Mouse (Mus musculus) cerebellum, adult (tissue): ENCODE results near the gene Abca7.

Experiments
- ATAC-seq: cut with Nextera tagmentation; 2 replicates; pipeline ENCODE4 v1.9.2; 2017; ENCODE audit warnings: mild to moderate bottlenecking, moderate library complexity, mixed read lengths; ENCODE audit not compliant: insufficient number of reproducible peaks, low FRiP score, low TSS enrichment

Abca7 gene

DNA sequence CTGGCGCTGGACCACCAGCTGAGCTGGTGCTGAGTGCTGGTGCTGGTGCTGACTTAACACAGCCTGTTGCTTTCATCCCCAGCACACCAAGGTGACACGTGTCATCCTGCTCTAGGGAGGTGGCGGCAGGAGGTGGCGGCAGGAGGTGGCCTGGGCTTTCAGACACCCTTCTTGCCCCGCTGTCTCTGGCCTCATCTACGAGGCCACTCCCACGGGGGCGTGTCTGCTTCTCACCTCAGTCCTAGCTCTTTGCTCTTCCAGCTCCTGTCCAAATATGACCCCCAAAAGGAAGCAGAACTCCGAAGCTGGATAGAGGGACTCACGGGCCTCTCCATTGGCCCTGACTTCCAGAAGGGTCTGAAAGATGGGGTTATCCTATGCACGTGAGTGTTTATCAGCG is 5.2 kb upstream of the Abca7 start:
- ATAC-seq = no peak

DNA sequence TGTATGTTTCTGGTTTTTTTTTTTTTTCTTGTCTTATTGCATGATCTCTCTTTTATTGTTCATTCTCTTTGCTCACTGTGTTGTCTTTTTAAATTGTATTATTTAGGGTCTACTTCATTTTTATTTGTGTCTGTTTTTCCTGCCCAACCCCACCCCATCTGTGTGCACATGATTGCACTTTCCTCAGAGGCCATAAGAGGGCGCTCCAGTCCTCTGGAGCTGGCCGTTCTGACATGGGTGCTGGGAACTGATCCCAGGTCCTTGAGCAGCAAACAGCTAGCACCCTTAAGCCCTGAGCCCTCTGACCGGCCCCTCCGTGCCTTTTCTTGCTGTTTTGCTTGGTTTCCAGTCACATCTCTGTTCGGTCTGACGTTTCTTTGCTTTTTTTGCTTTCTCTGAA is 4.7 kb upstream of the Abca7 start:
- no peak for ATAC-seq

DNA sequence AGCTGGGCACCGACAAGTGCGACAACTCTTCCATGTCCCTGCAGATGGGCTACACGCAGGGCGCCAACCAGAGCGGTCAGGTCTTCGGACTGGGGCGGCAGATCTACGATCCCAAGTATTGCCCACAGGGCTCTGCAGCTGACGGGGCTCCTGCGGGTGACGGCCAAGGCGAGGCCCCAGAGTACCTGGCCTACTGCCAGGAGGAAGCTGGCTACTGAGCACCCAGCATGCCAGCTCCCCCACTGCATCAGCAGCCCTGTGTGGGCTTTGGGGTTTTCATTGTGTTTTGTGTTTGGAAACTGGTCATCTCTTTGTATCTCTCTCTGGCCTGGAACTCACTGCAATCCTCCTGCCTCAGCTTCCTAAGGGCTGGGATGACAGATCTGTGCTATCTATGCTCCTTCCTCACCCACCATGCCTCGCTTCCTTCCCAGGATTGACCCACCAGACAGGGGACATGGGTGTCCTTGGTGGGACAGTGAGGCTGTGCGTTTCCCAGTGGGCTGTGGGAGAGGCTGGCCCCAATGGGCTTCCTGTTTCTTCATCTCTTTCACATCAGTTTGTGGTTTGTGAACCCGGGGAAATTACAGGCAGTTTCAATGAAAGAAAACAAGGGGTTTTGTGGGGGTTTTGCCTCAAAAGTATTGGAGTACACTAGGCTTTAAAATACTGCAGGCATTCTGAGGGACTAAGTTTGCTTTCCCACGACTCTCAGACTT is 1.7 kb upstream of the Abca7 start:
- no peak for ATAC-seq

DNA sequence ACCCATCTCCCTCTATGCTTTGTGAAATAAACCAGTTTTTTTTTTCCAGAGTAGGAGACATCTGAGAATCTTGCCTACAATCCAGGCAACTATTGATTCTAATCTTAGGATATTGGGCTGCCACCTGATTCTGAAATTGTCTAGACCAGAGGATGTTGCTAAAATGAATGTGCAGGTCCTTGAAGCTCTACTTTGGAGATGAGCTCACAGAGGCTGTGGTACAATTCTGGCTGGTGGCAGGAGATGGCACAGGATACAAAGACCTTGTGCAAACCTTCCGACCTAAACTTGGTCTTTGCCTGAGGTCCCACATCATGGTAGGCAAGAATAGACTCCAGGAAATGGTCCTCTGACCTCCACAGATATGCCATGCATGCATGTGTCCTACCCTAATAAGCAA is 658 bp upstream of the Abca7 start:
- no peak for ATAC-seq

DNA sequence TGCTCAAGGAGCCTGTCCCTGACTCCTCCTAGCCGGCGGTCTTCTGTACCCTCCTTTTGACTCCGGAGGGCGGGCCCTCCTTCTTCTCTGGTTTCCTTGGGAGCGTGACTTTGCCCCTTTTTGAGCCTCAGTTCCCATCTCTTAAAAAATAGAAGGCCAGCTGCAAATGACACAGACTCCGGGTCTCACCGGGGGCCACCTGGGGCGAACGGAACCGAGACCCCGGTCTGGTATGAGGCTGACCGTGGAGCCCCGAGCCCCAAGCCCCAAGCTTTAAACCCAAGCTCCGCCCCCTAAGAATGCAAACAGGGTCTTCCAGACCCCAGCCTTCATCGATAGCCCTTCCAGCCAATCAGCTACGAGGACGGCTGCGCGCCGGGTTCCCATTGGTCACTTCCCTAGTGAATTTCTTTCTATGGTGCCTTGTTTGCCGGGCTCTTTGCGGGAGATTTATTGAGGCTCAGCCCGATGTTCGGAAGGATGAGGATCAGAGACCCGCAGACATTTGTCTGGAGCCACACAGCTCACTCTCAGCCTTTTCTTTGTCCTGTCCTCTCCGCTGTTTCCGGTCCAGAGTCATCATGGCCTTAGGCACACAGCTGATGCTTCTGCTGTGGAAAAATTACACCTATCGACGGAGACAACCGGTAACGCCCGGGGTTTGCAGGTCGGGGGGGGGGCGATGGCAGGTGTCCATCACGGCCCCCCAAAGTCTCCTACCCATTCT is 903 bp downstream of the Abca7 start:
- ATAC-seq = peak; percentile 63; the same call in 1 of the 2 replicates

DNA sequence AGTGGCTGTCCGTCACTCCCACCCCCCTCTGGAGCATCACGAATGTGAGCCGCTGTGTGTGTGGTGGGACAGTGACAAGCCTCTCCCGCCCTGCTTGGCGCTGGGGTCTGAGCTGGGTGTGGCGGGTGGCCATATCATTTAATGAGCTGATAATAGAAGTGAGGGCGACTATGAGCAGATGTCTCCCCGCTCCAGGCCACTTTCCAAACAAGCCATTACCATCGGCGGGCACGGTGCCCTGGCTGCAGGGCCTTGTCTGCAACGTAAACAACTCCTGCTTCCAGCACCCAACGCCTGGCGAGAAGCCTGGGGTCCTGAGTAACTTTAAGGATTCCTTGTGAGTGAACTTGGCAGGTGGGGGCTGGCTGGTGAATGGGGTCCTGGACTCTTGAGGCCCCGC is 1.5 kb downstream of the Abca7 start:
- no peak for ATAC-seq

DNA sequence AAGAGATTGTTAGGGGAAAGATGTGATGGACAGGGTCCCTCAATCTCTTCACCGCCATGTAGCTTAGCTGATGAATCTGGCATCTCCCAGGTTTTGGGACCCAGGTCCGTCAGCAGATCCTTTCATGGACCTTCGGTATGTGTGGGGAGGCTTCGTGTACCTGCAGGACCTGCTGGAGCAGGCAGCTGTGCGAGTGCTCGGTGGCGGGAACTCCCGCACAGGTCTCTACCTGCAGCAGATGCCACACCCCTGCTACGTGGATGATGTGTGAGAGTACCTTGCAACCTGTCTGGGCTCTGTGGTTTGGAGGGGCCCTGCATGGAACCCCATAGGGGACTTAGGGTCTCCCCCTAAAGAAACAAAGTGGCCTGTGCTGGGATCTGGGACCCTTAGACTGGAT is 5.7 kb downstream of the Abca7 start:
- ATAC-seq = no peak

DNA sequence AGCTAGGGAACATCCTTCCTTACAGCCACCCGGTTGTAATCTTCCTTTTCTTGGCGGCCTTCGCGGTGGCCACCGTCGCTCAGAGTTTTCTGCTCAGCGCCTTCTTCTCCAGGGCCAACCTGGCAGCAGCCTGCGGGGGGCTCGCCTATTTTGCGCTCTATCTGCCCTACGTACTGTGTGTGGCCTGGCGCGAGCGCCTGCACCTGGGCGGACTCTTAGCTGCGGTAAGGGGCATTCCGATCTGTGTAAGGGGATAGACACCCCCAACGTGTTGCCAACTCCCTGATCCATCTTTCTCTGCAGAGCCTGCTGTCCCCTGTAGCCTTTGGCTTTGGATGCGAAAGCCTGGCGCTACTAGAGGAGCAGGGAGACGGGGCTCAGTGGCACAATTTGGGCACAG is 6.5 kb downstream of the Abca7 start:
- no peak for ATAC-seq

DNA sequence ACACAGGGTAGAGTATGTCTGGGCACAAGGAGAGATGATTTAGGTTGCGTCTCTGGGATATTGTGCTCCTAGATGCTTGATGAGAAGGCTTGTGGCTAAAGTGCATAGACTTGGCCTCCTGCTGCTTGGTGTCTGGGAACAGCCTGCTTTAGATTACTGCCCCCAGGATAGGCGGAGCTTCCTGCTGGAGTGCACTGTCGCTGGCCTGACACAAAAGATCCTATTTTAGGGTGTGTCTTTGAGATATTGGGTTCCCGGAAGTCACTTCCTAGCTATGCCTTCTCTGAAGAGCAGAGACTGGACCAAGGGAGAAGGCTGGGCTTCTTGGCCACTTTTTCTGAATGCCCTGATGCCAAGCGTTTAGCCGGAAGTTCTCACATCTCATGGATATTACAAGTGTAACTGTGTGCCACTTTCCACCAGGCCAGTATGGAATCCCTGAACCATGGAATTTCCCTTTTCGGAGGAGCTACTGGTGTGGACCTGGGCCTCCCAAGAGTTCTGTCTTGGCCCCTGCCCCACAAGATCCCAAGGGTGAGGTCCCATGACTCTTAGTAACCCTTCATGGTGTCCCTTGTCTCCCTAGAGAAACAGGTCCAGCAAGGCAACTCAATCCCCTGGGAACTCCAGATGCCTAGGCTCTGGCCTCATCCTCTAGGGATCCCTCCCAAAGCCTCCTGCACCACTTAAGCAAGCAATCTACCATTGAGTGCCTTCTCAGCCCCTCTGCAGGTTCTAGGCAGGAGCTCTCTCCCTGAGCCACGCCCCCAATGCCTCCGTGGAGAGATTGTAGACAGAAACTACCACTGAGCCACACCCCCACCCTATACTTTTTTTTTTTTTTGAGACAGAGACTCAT is 7.3 kb downstream of the Abca7 start:
- no peak for ATAC-seq

DNA sequence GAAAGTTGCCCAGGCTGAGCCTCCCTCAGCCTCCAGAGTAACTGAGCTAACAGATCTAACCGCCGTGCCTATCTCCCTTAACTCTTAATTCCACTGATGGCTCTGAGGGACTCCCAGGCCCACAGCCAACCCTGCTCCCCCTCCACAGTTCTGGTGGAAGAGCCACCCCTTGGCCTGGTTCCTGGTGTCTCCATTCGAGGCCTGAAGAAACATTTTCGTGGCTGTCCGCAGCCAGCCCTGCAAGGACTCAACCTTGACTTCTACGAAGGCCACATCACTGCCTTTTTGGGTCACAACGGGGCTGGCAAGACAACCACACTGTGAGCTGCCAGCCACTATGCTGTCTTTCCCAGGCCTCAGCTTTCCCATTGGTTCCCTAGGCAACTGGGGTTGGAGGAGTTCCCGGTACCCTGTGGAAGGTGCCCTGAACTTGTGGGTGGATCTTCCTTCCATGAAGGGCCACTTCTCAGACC is 8.0 kb downstream of the Abca7 start:
- no peak for ATAC-seq

DNA sequence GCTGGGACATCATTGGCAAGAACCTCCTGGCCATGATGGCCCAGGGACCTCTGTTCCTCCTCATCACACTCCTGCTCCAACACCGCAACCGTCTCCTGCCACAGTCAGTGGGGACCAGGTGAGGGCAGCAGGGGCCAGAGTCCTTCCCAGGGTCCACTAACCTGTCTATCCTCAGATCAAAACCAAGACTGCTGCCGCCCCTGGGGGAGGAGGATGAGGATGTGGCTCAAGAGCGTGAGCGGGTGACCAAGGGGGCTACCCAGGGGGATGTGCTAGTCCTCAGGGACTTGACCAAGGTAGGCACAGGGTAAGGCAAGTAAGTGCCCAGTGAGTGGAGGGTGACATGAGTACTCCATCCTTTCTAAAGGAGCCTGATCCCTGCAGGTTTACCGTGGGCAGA is 15.4 kb downstream of the Abca7 start:
- ATAC-seq = no peak

DNA sequence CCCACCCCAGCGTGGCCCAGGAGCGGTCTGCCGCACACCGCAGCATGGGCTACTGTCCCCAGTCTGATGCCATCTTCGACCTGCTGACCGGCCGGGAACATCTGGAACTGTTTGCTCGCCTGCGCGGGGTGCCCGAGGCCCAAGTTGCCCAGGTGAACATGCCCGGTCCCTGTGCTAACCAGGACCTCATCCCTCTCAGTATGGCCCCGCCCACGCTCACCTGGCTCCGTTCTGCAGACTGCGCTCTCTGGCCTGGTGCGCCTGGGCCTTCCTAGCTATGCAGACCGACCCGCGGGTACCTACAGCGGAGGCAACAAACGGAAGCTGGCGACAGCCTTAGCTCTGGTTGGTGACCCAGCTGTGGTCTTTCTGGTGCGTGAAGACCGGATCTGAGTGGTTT is 17.3 kb downstream of the Abca7 start:
- no peak for ATAC-seq

DNA sequence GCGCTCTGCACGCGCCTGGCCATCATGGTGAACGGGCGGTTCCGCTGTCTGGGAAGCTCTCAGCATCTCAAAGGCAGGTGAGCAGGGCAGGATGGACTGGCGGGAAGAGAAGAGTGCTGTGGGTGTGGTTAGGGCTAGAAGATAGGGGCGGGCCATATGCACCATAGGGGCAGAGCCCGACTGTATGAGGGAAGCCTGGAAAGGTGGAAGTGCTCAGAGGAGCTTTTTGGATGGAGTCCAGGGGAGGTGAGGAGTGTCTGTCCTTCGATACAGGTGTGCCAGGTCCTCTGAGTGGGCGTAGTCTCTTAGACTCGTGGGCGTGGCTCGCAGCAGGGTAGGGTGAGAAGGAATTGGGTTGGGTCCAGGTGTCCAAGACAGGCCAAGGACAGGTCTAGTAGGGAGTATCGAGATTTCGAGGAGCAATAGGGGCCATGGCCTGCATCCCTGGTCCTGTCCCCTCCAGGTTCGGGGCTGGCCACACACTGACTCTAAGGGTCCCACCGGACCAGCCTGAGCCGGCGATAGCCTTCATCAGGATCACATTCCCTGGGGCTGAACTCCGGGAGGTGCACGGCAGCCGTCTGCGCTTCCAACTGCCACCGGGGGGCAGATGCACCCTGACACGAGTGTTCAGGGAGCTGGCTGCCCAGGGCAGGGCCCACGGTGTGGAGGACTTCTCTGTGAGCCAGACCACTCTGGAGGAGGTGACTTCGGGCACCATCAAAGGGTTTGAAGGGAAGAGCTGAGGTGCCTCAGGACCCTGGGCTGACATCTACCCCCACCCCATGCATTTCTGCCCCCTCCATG is 18.4 kb downstream of the Abca7 start:
- ATAC-seq = no peak

DNA sequence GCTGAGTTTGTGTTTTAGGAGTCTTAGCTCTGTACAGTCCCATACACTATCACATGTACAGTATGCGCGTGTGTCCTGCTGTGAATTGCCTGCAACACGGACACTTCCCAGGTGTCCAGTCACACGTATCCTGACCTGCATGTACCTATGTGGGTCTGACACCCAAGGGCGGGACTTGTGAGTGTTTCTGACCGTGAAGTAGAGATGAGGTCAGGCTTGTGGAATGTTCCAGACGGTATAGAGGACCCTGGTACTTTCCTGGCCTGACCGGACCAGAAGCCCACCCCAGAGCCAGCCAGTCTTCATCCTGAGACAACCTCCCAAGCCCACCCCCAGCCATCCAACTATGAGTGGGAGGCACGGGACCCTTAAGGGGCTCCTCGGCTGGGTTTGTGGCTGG is 19.3 kb downstream of the Abca7 start:
- ATAC-seq = no peak

DNA sequence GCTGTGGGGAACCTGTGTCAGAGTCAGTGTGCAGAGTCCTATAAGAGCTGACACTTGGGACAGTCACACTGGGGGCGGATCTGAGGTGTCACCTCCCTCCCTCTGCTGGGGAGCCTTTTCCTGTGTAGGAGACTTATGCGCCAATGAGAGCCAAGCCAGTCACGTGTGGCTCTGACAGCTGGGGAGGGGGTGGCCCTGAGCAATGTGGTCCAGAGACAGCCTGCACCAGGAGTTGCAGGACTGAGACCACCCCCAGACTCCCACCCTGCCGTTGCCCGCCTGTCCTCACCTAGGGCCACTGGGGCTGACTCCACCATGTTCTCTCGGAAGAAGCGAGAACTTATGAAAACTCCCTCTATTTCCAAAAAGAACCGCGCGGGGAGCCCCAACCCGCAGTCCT is 20.2 kb downstream of the Abca7 start, which contains the start of gene Arhgap45:
TSS of gene Arhgap45 (plus strand) at position 143 of the 400 bp plus-strand sequence.
- ATAC-seq = no peak

DNA sequence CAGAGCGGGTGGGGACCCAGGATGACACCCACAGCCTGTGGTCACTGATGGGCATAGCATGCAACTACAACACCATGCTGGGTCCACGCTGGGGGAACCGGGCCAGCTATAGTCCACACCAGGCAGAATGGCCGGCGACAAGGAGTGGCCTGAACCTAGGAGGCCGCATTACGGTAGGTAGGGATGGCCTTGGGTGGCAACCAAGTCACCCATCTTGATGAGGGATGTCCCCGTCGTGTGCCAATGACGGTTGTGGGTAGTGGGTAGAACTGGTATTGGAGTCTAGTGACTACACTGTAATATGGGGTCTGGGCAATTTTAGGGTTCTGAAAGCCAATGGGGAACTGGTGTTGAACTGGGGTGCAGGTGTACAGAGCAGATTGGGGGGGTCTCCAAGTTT is 20.6 kb downstream of the Abca7 start:
- no peak for ATAC-seq

DNA sequence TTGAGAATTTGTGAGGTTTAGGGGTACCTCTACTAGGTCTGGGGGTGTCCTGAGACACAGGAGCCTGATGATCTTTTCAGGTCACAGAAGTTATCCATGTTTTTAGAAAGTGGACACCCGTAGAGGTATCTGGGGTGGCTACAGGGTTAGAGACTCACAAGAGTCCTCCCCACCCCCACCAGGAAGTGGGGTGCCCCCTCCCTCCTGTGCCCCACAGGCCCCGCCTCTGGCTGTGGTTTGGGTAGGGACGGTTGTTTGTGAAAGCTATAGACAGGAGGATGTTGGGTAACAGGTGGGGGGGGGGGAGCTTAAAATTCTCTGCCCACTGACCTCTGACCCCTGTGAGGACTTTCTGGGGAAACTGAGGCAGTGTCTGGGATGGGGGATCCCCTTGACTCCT is 21.1 kb downstream of the Abca7 start:
- ATAC-seq = no peak

DNA sequence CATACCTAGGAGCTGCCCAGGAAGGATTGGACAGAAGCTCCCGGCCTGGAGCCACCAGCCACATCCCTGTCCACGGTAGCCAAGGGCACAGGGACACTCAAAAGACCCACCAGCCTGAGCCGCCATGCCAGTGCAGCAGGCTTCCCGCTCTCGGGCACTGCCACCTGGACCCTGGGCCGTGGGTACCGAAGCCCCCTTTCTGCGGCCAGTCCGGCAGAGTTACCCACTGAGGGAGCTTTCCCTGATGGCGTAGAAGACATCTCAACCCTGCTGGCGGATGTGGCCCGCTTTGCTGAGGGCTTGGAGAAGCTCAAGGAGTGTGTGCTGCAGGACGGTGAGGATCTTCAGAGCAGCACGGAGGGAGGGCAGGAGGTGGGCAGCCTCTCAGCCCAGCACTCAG is 21.5 kb downstream of the Abca7 start:
- no peak for ATAC-seq

DNA sequence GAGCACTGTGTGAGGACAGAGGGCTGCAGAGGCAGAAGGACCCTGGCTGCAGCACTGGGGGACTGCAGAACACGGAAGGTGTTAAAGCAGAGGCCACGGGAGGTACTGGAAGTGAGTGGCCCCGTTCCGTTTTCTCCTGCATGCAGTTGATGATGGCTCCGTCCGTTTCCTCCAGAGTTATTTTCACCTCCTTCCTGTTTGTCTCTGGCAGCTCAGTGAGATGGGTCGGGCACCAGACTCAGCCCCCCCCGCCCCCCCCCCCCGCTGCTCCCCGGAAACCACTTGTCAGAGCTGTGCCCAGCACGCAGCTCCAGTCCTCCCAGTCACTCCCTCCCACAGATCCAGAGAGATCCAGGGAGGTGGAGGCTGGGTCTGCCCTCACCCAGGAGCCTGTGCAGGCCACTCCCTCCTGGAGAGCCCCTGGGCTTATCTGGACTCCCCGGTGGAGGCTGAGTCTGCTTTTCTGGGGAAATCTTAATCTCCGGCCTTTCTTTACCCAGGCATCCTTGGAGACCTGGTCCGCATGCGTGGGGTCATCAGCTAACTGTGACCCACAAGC is 22.5 kb downstream of the Abca7 start:
- no peak for ATAC-seq
